Mouse (Mus musculus): ENCODE data around the gene Add2. TPM values are rescaled to one million over a fixed set of nuclear protein-coding genes. Genes with fewer than 3 reads are reported as not detected.

Gene Add2
- polyA plus RNA-seq, 2 experiments: 54.9 to 73.5 TPM

DNA sequence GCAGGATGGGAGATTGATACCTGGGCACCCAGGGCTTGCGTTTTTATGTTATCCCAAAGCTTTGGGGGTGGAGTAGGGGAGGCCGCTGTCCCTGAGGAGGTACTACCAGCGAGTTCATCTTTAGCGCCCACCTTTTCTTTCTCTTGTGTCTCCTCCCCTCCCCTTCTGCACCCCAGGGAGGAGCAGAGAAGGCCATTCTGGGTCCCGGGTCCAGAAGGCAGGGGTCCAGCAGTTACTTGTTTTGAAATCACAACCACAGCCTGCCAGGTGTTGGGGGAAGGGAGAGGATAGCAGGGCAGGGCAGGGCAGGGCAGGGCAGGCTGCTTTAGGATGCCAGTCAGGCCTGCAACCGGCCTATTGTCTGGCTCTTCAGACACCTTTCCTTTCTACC lies 837 bp downstream of the Add2 start:
- Histone ChIP-seq H3K4me2 (ENCODE audit: low read depth) (no peak overlapping the region), H3K36me3 (replicated peaks; ENCODE audit: control insufficient read depth, insufficient read depth, low read depth) (no peaks in the 10 kb centered on the region), H3K9ac (replicated peaks) (no peak overlapping the region), H3K9me3 (ENCODE audit: control insufficient read depth, low read length) (no peaks in the 10 kb centered on the region), H3K27ac (no peak overlapping the region), H3K27me3 (ENCODE audit: control insufficient read depth, insufficient read depth, low read length) (peaks cover 46% of the 10 kb centered on the region), H3K4me1 (replicated peaks; ENCODE audit: control insufficient read depth in 2 of 2, insufficient read depth in 2 of 2, low read length in 1 of 2) (no peaks in the 10 kb centered on the region), H3K4me3 (ENCODE audit: insufficient read depth in 1 of 2, low read depth in 2 of 2, low read length in 2 of 2) (no peak overlapping the region)
- no peak for TF ChIP-seq EP300 (IDR thresholded peaks at IDR 0.05; ENCODE audit: low read depth)
- TF ChIP-seq CTCF (IDR thresholded peaks at IDR 0.05; ENCODE audit: low read depth): no peak
- DNase-seq (ENCODE audit: low read depth in 3 of 3, low spot score in 3 of 3) (no peak), ATAC-seq (ENCODE audit: insufficient read depth) (no peak)
- WGBS (ENCODE audit: insufficient replicate concordance): 15% methylated on average over 6 of the region's 6 CpGs

DNA sequence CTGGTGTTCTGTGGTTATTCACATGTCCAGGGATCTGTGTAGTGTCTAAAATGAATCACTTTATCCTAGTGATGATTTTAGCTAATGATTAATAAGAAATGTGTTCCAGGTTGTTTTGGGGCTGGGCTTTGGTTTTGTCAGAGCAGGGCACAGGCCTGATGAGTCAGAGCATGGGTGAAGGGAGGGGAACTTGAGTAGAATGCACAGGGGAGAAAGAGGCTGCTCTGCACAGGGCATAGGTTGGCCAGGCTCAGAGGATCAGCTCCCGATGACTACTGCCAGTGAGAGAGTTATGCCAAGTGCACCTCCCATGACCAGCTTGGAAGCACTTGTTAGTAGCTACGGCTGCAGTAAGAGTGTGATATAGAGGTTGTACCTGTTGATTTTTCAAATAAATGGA lies 3.0 kb downstream of the Add2 start:
- DNase-seq (ENCODE audit: low read depth in 3 of 3, low spot score in 3 of 3): no peak
- Histone ChIP-seq H3K9me3 (ENCODE audit: control insufficient read depth, low read length) (no peaks in the 10 kb centered on the region), H3K4me3 (ENCODE audit: insufficient read depth in 1 of 2, low read depth in 2 of 2, low read length in 2 of 2) (no peak overlapping the region), H3K27ac (no peak overlapping the region), H3K4me2 (ENCODE audit: low read depth) (no peak overlapping the region), H3K27me3 (ENCODE audit: control insufficient read depth, insufficient read depth, low read length) (peaks cover 39% of the 10 kb centered on the region), H3K36me3 (replicated peaks; ENCODE audit: control insufficient read depth, insufficient read depth, low read depth) (no peaks in the 10 kb centered on the region), H3K9ac (replicated peaks) (no peak overlapping the region), H3K4me1 (replicated peaks; ENCODE audit: control insufficient read depth in 2 of 2, insufficient read depth in 2 of 2, low read length in 1 of 2) (no peaks in the 10 kb centered on the region)
- TF ChIP-seq CTCF (IDR thresholded peaks at IDR 0.05; ENCODE audit: low read depth) (no peak), EP300 (IDR thresholded peaks at IDR 0.05; ENCODE audit: low read depth) (no peak)
- ATAC-seq (ENCODE audit: insufficient read depth): no peak
- WGBS (ENCODE audit: insufficient replicate concordance): 61% methylated on average over 2 of the region's 2 CpGs

DNA sequence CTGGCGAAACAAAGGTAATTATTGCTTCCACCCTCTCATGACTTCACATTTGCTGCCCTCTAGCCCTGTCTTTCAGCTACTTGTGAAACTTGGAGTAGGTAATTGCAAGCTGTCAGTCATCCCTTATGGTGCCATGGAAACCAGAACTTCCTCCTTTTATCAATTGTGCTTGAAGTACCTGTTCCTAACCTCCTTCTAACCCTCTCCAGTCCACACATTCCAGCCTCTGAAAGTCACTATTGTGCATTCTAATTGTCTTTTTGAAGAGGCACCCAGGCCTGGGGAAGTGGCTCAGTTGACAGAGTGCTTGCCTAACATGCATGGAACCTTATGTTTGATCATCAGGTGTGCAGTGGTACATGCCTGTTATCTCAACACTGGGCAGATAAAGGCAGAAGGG lies 5.2 kb downstream of the Add2 start:
- no peaks in the 10 kb centered on the region for H3K4me1 ChIP-seq (replicated peaks; ENCODE audit: control insufficient read depth in 2 of 2, insufficient read depth in 2 of 2, low read length in 1 of 2)
- no peak overlapping the region for H3K4me3 ChIP-seq (ENCODE audit: insufficient read depth in 1 of 2, low read depth in 2 of 2, low read length in 2 of 2)
- ATAC-seq (ENCODE audit: insufficient read depth): no peak
- no peak for TF ChIP-seq EP300 (IDR thresholded peaks at IDR 0.05; ENCODE audit: low read depth)
- no peak overlapping the region for H3K4me2 ChIP-seq (ENCODE audit: low read depth)
- 38% methylated on average over 1 of the region's 1 CpGs for WGBS (ENCODE audit: insufficient replicate concordance)
- H3K36me3 ChIP-seq (replicated peaks; ENCODE audit: control insufficient read depth, insufficient read depth, low read depth): no peaks in the 10 kb centered on the region
- H3K9ac ChIP-seq (replicated peaks): no peak overlapping the region
- no peak overlapping the region for H3K27ac ChIP-seq
- DNase-seq (ENCODE audit: low read depth in 3 of 3, low spot score in 3 of 3): no peak
- peaks cover 18% of the 10 kb centered on the region for H3K27me3 ChIP-seq (ENCODE audit: control insufficient read depth, insufficient read depth, low read length)
- H3K9me3 ChIP-seq (ENCODE audit: control insufficient read depth, low read length): no peaks in the 10 kb centered on the region

DNA sequence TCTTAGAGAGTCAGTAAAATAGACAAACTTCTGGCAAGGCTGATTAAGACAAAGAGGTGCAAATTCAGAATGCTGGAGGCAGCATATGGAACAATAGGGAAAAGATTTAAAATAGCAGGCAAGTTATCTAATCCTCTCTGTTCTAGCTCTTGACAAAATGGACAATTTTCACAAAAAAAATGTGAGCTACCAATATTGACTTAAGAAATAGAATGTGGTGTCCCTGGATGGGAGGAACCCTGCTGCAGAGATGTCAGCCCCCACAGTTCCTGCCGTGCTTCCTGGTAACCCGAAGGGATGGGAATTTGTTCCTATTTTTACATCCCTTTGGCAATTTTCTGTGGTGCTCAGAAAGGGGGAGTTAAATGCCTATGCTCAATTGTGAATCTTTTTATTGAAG lies 10.4 kb downstream of the Add2 start:
- no peak overlapping the region for H3K4me2 ChIP-seq (ENCODE audit: low read depth)
- no peak overlapping the region for H3K27ac ChIP-seq
- no peak overlapping the region for H3K9ac ChIP-seq (replicated peaks)
- H3K36me3 ChIP-seq (replicated peaks; ENCODE audit: control insufficient read depth, insufficient read depth, low read depth): no peaks in the 10 kb centered on the region
- 44% methylated on average over 2 of the region's 2 CpGs for WGBS (ENCODE audit: insufficient replicate concordance)
- DNase-seq (ENCODE audit: low read depth in 3 of 3, low spot score in 3 of 3) (no peak), ATAC-seq (ENCODE audit: insufficient read depth) (no peak)
- TF ChIP-seq CTCF (IDR thresholded peaks at IDR 0.05; ENCODE audit: low read depth) (no peak), EP300 (IDR thresholded peaks at IDR 0.05; ENCODE audit: low read depth) (no peak)
- H3K4me3 ChIP-seq (ENCODE audit: insufficient read depth in 1 of 2, low read depth in 2 of 2, low read length in 2 of 2): no peak overlapping the region
- H3K4me1 ChIP-seq (replicated peaks; ENCODE audit: control insufficient read depth in 2 of 2, insufficient read depth in 2 of 2, low read length in 1 of 2): no peaks in the 10 kb centered on the region
- no peaks in the 10 kb centered on the region for H3K9me3 ChIP-seq (ENCODE audit: control insufficient read depth, low read length)
- H3K27me3 ChIP-seq (ENCODE audit: control insufficient read depth, insufficient read depth, low read length): no peaks in the 10 kb centered on the region

DNA sequence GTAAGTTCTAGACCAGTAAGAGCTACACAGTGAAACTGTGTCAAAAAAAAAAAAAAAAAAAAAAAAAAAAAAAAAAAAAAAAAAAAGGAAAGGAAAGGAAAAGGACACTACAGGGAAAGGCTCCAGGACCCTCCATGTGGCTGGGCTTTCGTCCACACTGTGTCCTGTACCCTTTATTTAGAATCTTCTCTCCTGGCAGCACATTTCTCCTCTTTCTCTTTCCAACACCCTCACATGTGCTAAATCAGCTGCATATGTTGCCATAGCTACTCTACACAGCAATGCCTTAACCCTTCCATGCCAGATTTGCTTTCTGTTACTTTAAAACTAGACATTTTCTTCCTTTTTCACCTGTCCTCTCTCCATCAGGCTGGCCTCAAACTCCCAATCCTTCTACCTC lies 11.7 kb downstream of the Add2 start:
- Histone ChIP-seq H3K36me3 (replicated peaks; ENCODE audit: control insufficient read depth, insufficient read depth, low read depth) (no peaks in the 10 kb centered on the region), H3K27ac (no peak overlapping the region), H3K9me3 (ENCODE audit: control insufficient read depth, low read length) (no peaks in the 10 kb centered on the region), H3K4me1 (replicated peaks; ENCODE audit: control insufficient read depth in 2 of 2, insufficient read depth in 2 of 2, low read length in 1 of 2) (no peaks in the 10 kb centered on the region), H3K9ac (replicated peaks) (no peak overlapping the region), H3K4me2 (ENCODE audit: low read depth) (no peak overlapping the region), H3K4me3 (ENCODE audit: insufficient read depth in 1 of 2, low read depth in 2 of 2, low read length in 2 of 2) (no peak overlapping the region), H3K27me3 (ENCODE audit: control insufficient read depth, insufficient read depth, low read length) (no peaks in the 10 kb centered on the region)
- DNase-seq (ENCODE audit: low read depth in 3 of 3, low spot score in 3 of 3) (no peak), ATAC-seq (ENCODE audit: insufficient read depth) (no peak)
- WGBS (ENCODE audit: insufficient replicate concordance): 58% methylated on average over 1 of the region's 1 CpGs
- TF ChIP-seq EP300 (IDR thresholded peaks at IDR 0.05; ENCODE audit: low read depth) (no peak), CTCF (IDR thresholded peaks at IDR 0.05; ENCODE audit: low read depth) (no peak)
